Mouse (Mus musculus) liver, postnatal 0 days (tissue): ENCODE data around the gene Nek6. TPM values are rescaled to one million over a fixed set of nuclear protein-coding genes. Genes with fewer than 3 reads are reported as not detected.

Experiments used
- ATAC-seq: fragments of 200-750 bp; cut with Nextera tagmentation; 2 replicates; pipeline ENCODE4 v1.8.0; 2017; ENCODE audit warnings: mild to moderate bottlenecking, moderate library complexity
- DNase-seq: peaks from one replicate; pipeline ENCODE4 v3.0.0-alpha.2; 2016
- H3K27ac ChIP-seq: fragments of 300-500 bp; sonication (generic); 2 replicates; pipeline ENCODE4 v1.5.1; 2014; ENCODE audit warnings: antibody characterized with exemption, moderate library complexity, mild to moderate bottlenecking, low read depth
- H3K27me3 ChIP-seq: fragments of 300-500 bp; sonication (generic); 2 replicates; pipeline ENCODE4 v1.6.1; 2014; ENCODE audit warnings: low read length, control low read depth, mixed read lengths; ENCODE audit not compliant: insufficient read depth
- H3K36me3 ChIP-seq: fragments of 300-500 bp; sonication (generic); replicated peaks from 2 replicates; pipeline ENCODE4 v1.6.1; 2014; ENCODE audit warnings: mild to moderate bottlenecking, control low read depth, low read length, moderate library complexity, mixed read lengths; ENCODE audit not compliant: insufficient read depth
- H3K4me1 ChIP-seq: fragments of 300-500 bp; sonication (generic); 2 replicates; pipeline ENCODE4 v1.6.1; 2014; ENCODE audit warnings: antibody characterized with exemption, mild to moderate bottlenecking, control low read depth; ENCODE audit not compliant: insufficient read depth
- H3K4me2 ChIP-seq: fragments of 300-500 bp; sonication (generic); 2 replicates; pipeline ENCODE4 v1.6.1; 2014; ENCODE audit warnings: low read depth, mild to moderate bottlenecking, low read length, moderate library complexity, mixed read lengths
- H3K4me3 ChIP-seq: fragments of 300-500 bp; sonication (generic); 2 replicates; pipeline ENCODE4 v1.5.1; 2014; ENCODE audit warnings: low read depth, low read length
- H3K9ac ChIP-seq: fragments of 300-500 bp; sonication (generic); replicated peaks from 2 replicates; pipeline ENCODE4 v1.6.1; 2014; ENCODE audit warnings: mild to moderate bottlenecking, moderate library complexity
- H3K9me3 ChIP-seq: fragments of 300-500 bp; sonication (generic); 2 replicates; pipeline ENCODE4 v1.6.1; 2016; ENCODE audit warnings: mild to moderate bottlenecking, control low read depth, low read length, mixed read lengths
- CTCF ChIP-seq: sonication (generic); IDR thresholded peaks from 2 replicates; pipeline ENCODE4 v1.5.1; 2016; ENCODE audit warnings: antibody characterized with exemption, low read depth
- EP300 ChIP-seq: IDR thresholded peaks from 2 replicates; pipeline ENCODE4 v1.6.1; 2016; ENCODE audit warnings: antibody characterized with exemption, low read depth, mild to moderate bottlenecking
- WGBS: fragments of 180-500 bp; shearing (Covaris S2); extraction: QIAGEN DNeasy Blood & Tissue Kit; methylation state at CpG from one replicate; pipeline ENCODE4 v1.1.7; 2014; ENCODE audit not compliant: insufficient replicate concordance; 5-methylcytosine and 5-hydroxymethylcytosine counted together
- polyA plus RNA-seq: library from polyadenylated mRNA; unstranded; fragments of >200 nt; fragmentation: Nextera tagmentation; extraction: Ambion mirVana; gene quantifications from 2 replicates; pipeline ENCODE4 v1.2.1, GENCODE M21; 2015

The Nek6 gene
- polyA plus RNA-seq, 1 experiment from 2014 or later, result 39.7 TPM

DNA sequence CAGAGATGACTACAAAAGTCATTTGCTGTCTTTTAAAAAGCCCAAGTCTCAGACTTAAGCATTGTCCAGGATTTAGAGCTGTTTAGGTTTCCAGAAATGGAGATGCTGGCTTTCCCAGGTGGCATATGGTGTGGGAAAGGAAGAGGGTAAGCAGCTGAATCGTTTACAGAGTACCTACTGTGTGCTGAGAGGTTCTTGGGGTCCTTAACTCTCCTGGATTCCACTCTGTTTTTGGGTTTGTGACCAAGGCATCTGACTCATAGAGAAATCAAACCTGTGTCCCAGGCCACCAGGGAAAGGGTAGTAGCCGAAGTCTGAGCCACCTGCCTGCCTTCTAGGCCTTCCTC lies 1.7 kb downstream of the Nek6 start:
- peak overlapping the region; percentile 88 for H3K4me2 ChIP-seq
- peak overlapping the region; percentile 73 for H3K9ac ChIP-seq
- no peak for ATAC-seq
- H3K9me3 ChIP-seq, result no peaks in the 10 kb centered on the region
- H3K36me3 ChIP-seq, result no peaks in the 10 kb centered on the region
- peaks cover 39% of the 10 kb centered on the region for H3K4me1 ChIP-seq
- TF ChIP-seq EP300 (no peak), CTCF (no peak)
- no peaks in the 10 kb centered on the region for H3K27me3 ChIP-seq
- no peak for DNase-seq
- peak overlapping the region; percentile 79; the same call in 1 of the 2 replicates for H3K4me3 ChIP-seq
- 56% methylated on average over 2 of the region's 2 CpGs for WGBS
- H3K27ac ChIP-seq, result peak overlapping the region; percentile 89

DNA sequence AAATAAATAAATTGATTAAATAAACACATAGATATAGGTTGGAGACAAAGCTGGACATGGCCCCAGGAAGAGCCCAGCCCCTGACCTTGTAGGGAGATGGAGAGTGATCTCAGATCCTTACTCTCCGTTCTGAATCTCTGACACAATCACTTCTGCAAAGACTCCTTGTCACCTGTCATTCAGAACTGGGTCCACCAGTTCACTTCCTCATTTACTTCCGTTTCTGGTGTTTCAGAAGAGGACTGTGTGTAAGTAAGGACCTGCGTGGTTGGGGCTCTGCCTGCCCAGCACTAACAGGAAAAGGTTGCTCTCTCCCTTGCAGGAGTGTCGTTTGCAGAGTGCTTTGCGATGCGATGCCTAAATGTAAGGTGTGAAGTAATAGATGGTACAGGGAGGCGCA lies 3.0 kb downstream of the Nek6 start:
- Histone ChIP-seq H3K4me2 (no peak overlapping the region), H3K4me1 (peaks cover 48% of the 10 kb centered on the region), H3K36me3 (no peaks in the 10 kb centered on the region), H3K27me3 (no peaks in the 10 kb centered on the region), H3K4me3 (no peak overlapping the region), H3K9ac (no peak overlapping the region), H3K27ac (peak overlapping the region; percentile 41; the same call in 1 of the 2 replicates), H3K9me3 (no peaks in the 10 kb centered on the region)
- 36% methylated on average over 7 of the region's 7 CpGs for WGBS
- ATAC-seq (no peak), DNase-seq (no peak)
- TF ChIP-seq EP300 (no peak), CTCF (no peak)

DNA sequence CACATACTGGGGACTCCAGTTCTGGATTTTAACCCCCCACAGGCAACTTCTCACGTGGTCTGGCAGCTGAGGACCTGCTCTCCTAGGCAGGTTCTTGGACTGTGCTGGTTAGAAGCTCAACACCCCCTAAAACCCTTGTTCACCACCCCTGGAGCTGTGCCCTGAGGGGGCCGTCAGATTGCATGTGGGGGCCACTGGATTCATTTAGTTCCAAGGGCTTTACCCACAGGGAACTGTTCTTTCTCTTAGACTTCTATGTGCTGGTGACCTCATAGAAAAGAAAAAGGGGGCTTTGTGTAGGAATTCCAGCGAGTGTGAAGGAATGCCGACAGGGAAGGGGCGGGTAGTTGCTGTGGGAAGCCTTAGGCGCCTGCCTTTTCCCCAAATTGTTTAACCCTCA lies 4.0 kb downstream of the Nek6 start:
- 75% methylated on average over 6 of the region's 6 CpGs for WGBS
- H3K4me2 ChIP-seq, result no peak overlapping the region
- no peak for TF ChIP-seq CTCF
- TF ChIP-seq EP300, result no peak
- no peaks in the 10 kb centered on the region for H3K27me3 ChIP-seq
- H3K27ac ChIP-seq, result 0 out of 2 replicates have a peak overlapping the region, but pooled peaks have one; percentile 18
- H3K9ac ChIP-seq, result peak overlapping the region; percentile 32; the same call in 1 of the 2 replicates
- H3K36me3 ChIP-seq, result no peaks in the 10 kb centered on the region
- peaks cover 48% of the 10 kb centered on the region for H3K4me1 ChIP-seq
- no peak for ATAC-seq
- no peak overlapping the region for H3K4me3 ChIP-seq
- no peak for DNase-seq
- H3K9me3 ChIP-seq, result no peaks in the 10 kb centered on the region

DNA sequence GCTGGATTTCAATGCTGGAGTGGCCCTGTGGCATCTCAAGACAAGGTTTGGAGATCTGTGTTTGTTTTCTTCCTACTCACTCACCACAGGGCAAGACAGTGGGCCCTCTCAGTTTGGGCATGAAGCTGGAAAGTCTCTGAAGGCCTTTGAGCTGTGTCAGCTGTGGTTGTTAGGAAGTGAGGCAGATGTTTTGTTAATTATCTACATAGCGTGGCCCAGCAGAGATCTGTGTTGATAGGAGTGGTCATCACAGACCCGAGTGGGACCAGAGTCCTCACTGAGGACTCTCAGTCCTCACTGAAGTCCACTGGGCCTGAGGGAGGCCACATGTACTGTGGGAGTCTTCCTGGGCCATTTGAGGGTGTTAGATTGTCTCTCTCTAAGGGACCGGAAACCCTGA lies 5.0 kb downstream of the Nek6 start:
- Histone ChIP-seq H3K9ac (0 out of 2 replicates have a peak overlapping the region, but pooled peaks have one; percentile 8), H3K9me3 (no peaks in the 10 kb centered on the region), H3K4me1 (peaks cover 45% of the 10 kb centered on the region), H3K4me2 (no peak overlapping the region), H3K27me3 (no peaks in the 10 kb centered on the region), H3K27ac (0 out of 2 replicates have a peak overlapping the region, but pooled peaks have one; percentile 24), H3K36me3 (no peaks in the 10 kb centered on the region), H3K4me3 (no peak overlapping the region)
- no peak for TF ChIP-seq EP300
- TF ChIP-seq CTCF, result no peak
- DNase-seq, result no peak
- 47% methylated on average over 3 of the region's 3 CpGs for WGBS
- no peak for ATAC-seq

DNA sequence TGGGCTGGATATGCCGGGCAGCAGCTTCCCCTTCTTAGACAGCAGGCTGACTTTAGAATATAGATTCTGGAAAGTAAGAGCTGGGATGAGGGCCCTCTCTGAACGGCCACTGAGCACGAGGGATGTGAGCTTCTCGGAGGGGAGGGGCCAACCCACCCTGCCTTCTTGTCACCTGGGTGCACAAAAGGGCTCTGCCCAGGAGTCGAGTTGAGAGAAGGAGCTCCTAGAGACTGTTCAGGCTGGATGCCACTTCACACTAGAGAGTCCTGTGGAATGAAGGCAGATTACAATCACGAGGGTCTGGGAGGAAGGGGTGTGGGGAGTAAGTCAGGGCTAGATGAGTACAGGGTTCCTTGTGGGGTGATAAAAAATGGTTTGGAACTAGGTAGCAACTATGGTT lies 5.6 kb downstream of the Nek6 start:
- Histone ChIP-seq H3K4me2 (no peak overlapping the region), H3K27me3 (no peaks in the 10 kb centered on the region), H3K4me3 (no peak overlapping the region), H3K36me3 (no peaks in the 10 kb centered on the region), H3K4me1 (peaks cover 48% of the 10 kb centered on the region), H3K27ac (0 out of 2 replicates have a peak overlapping the region, but pooled peaks have one; percentile 24), H3K9ac (0 out of 2 replicates have a peak overlapping the region, but pooled peaks have one; percentile 8), H3K9me3 (no peaks in the 10 kb centered on the region)
- no peak for TF ChIP-seq CTCF
- no peak for TF ChIP-seq EP300
- no peak for DNase-seq
- ATAC-seq, result no peak
- WGBS, result 66% methylated on average over 6 of the region's 6 CpGs

DNA sequence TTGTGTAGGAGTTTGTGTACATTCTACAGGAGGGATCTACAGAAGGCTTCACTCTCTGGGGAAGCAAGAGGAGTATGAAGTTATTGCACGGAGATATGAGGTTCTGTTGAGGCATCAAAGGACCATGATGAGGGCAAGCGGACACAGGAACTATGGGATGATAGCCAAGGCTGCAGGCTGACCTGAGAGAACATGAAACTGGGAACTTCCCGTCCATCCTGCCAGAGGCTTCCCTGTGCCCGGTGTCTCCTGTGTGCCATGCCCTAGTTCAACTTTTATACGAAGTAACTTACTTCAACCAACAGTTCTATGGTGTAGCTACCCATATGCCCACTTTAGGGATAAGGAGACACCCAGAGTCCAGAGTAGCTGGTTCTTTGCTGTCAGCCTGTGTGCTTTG lies 7.3 kb downstream of the Nek6 start:
- ATAC-seq (no peak), DNase-seq (no peak)
- H3K9ac ChIP-seq, result no peak overlapping the region
- WGBS, result 65% methylated on average over 5 of the region's 5 CpGs
- H3K36me3 ChIP-seq, result no peaks in the 10 kb centered on the region
- H3K27me3 ChIP-seq, result no peaks in the 10 kb centered on the region
- peaks cover 49% of the 10 kb centered on the region for H3K4me1 ChIP-seq
- TF ChIP-seq EP300 (no peak), CTCF (no peak)
- H3K27ac ChIP-seq, result no peak overlapping the region
- H3K4me3 ChIP-seq, result no peak overlapping the region
- H3K4me2 ChIP-seq, result no peak overlapping the region
- H3K9me3 ChIP-seq, result no peaks in the 10 kb centered on the region

DNA sequence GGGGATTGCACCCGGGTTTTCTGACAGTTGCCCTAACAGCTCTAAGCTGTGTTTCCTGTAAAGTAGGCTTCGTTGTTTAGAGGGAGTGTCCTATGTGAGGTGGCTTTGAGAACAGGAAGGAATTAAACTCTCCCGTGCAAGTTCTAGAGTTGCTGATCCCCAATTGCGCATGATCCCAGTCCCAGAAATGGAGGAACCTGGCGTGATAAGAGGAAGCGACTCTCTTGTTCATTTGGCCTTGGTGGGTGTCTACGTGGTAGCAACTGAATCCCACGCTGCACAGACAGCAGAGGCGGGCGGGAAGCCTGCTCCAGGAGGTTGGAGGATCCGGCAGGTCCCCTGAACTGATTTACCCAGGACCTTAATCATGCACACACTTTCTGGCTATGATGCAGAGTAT lies 8.5 kb downstream of the Nek6 start:
- TF ChIP-seq CTCF, result no peak
- TF ChIP-seq EP300, result no peak
- H3K27me3 ChIP-seq, result no peaks in the 10 kb centered on the region
- peaks cover 47% of the 10 kb centered on the region for H3K4me1 ChIP-seq
- H3K36me3 ChIP-seq, result no peaks in the 10 kb centered on the region
- H3K4me3 ChIP-seq, result no peak overlapping the region
- ATAC-seq (no peak), DNase-seq (no peak)
- H3K9ac ChIP-seq, result no peak overlapping the region
- H3K27ac ChIP-seq, result peak overlapping the region; percentile 11; the same call in 1 of the 2 replicates
- WGBS, result 49% methylated on average over 11 of the region's 11 CpGs
- H3K9me3 ChIP-seq, result no peaks in the 10 kb centered on the region
- no peak overlapping the region for H3K4me2 ChIP-seq
